Mouse (Mus musculus) gonadal fat pad, adult 2 months (tissue): Measurements from ENCODE around the gene Ufc1. TPM values are rescaled to one million over a fixed set of nuclear protein-coding genes. Genes with fewer than 3 reads are reported as not detected.
A peak's percentile ranks its signal among the peaks of the same experiment; 100 is the strongest.
"Not testable (repeated sequence)": the region's sequence is repeated elsewhere in the genome, so short reads cannot be mapped to it uniquely, and the experiment has no call there.

ENCODE experiments used
- DNase-seq: peaks from one replicate; pipeline ENCODE4 v3.0.0-alpha.2; 2012; ENCODE audit warnings: low read depth
- polyA plus RNA-seq: library from polyadenylated mRNA; depleted of rRNA; stranded (reverse); fragments of >200 nt; gene quantifications from 2 replicates; pipeline ENCODE4 v1.2.3, GENCODE M21; 2012; rRNA removed

Ufc1 gene
- polyA plus RNA-seq, 1 experiment: 42.7 TPM

DNA sequence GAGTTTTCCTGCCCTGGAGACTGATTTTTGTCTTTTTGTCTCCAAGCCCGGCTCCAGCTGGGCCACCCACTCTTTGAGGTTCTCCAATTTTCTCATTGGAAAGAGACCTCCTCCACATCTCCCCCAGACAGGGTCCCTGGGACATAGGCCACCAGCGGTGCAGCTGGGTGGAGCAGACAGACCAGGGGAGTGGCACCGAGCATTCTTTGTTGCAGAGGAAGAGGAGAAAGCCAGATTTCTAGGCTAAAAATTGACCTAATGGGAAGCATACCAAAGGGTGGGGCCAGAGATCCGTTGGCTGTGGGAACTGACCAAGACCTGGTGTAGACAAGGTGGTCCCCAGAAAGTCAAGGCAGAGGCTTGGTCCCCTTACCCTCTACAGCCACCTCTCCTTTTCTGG, 46.9 kb downstream of the Ufc1 start:
- no peak for DNase-seq

- no peak for DNase-seq
Observed at GRCm38 (mm10) chr1:171247453-171247841, 47.4 kb downstream of the Ufc1 start.

- peak; percentile 94 for DNase-seq
Observed at GRCm38 (mm10) chr1:171246709-171247452, 47.9 kb downstream of the Ufc1 start.

GRCm38 (mm10) chr1:171245353-171245752, 49.5 kb downstream of the Ufc1 start:
- no peak for DNase-seq

- not testable (repeated sequence) for DNase-seq
Observed at GRCm38 (mm10) chr1:171241952-171242351, 52.9 kb downstream of the Ufc1 start.

DNA sequence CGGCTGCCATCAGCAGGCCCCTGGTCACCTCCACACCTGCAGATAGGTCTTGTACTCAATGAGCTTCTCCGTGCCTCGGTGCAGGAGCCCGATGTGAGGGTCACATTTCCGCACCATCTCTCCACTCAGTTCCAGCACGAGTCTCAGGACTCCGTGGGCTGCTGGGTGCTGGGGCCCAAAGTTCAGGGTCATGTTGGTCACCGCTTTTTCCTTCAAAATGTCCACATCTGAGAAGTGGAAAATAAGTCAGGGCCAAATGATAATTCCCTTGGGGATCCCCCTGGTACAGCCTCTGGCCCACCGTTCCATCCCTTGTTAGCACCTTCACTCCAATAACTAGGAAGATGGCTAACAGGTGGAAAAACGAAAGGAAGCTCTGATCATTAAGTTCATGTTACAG, 53.9 kb downstream of the Ufc1 start:
- DNase-seq: no peak

GRCm38 (mm10) chr1:171239992-171240744, 54.7 kb downstream of the Ufc1 start:
- DNase-seq: no peak

Other genes with a start within 250 kb of the Ufc1 start
- 20.4 and 28.6 TPM in 2 replicates for gene Fcgr3, start 230.1 kb downstream of the Ufc1 start, polyA plus RNA-seq
- 12.0 and 21.2 TPM in 2 replicates for gene Cfap126, start 181.1 kb downstream of the Ufc1 start, polyA plus RNA-seq
- 248 and 250 TPM in 2 replicates for gene Sdhc, start 144.4 kb downstream of the Ufc1 start, polyA plus RNA-seq
- gene Mpz, start 144.3 kb downstream of the Ufc1 start, polyA plus RNA-seq: 2.3 and 2.9 TPM in 2 replicates
- gene Pcp4l1, start 98.8 kb downstream of the Ufc1 start, polyA plus RNA-seq: 14.0 and 22.0 TPM in 2 replicates
- gene Nr1i3, start 81.1 kb downstream of the Ufc1 start, polyA plus RNA-seq: 0.05 and 0.09 TPM in 2 replicates
- 25.4 and 31.8 TPM in 2 replicates for gene Tomm40l, start 72.5 kb downstream of the Ufc1 start, polyA plus RNA-seq
- gene Apoa2, start 70.0 kb downstream of the Ufc1 start, polyA plus RNA-seq: 1.5 and 18.5 TPM in 2 replicates
- 71.7 and 80.1 TPM in 2 replicates for gene Fcer1g, start 60.7 kb downstream of the Ufc1 start, polyA plus RNA-seq
- 2.3 and 2.6 TPM in 2 replicates for gene Adamts4, start 44.6 kb downstream of the Ufc1 start, polyA plus RNA-seq
- 145 and 146 TPM in 2 replicates for gene Ndufs2, start 43.6 kb downstream of the Ufc1 start, polyA plus RNA-seq
- 69.9 and 71.7 TPM in 2 replicates for gene B4galt3, start 24.7 kb downstream of the Ufc1 start, polyA plus RNA-seq
- gene Ppox, start 13.8 kb downstream of the Ufc1 start, polyA plus RNA-seq: 47.3 and 54.4 TPM in 2 replicates
- gene Usp21, start 7.0 kb downstream of the Ufc1 start, polyA plus RNA-seq: 35.0 and 36.8 TPM in 2 replicates
- gene Dedd, start 34.1 kb upstream of the Ufc1 start, polyA plus RNA-seq: 44.4 and 50.1 TPM in 2 replicates
- gene Nit1, start 50.6 kb upstream of the Ufc1 start, polyA plus RNA-seq: 91.9 and 95.5 TPM in 2 replicates
- 16.2 and 30.5 TPM in 2 replicates for gene Pfdn2, start 50.6 kb upstream of the Ufc1 start, polyA plus RNA-seq
- gene Klhdc9, start 65.8 kb upstream of the Ufc1 start, polyA plus RNA-seq: 5.0 and 9.8 TPM in 2 replicates
- gene Nectin4, start 75.1 kb upstream of the Ufc1 start, polyA plus RNA-seq: 19.8 and 31.8 TPM in 2 replicates
- 3.8 and 4.5 TPM in 2 replicates for gene Arhgap30, start 93.9 kb upstream of the Ufc1 start, polyA plus RNA-seq
- 67.5 and 76.3 TPM in 2 replicates for gene Usf1, start 116.3 kb upstream of the Ufc1 start, polyA plus RNA-seq
- gene Tstd1, start 123.8 kb upstream of the Ufc1 start, polyA plus RNA-seq: 8.5 and 10.3 TPM in 2 replicates
- 78.9 and 98.4 TPM in 2 replicates for gene F11r, start 142.5 kb upstream of the Ufc1 start, polyA plus RNA-seq
- 4.2 and 5.7 TPM in 2 replicates for gene Alyref2, start 208.5 kb upstream of the Ufc1 start, polyA plus RNA-seq
- gene Itln1, start 240.3 kb upstream of the Ufc1 start, polyA plus RNA-seq: 0.10 and 0.19 TPM in 2 replicates